ENCODE assay signal across 13 mouse cellular contexts in the genomic region with DNA sequence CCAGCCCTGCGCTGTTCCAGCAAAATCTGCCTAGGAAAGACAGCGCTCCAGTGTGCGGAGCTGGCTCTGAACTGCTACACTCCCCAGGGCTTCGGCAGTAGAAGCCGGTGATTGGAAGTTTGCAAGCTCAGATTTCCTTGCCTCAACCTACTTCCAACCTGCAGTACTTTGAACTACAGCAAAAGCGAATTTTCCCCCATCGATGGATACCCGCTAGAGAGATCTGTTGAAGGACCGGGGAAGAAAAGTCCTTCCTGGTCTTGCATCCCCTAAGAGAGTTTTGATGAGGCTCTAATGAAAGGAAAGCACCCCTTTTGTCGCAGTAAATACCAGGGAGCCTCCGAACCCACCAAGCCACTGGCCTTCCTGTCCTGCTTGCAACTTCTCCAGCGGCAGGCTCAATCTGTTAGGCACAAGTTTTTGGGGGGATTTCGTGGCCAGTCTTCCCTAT. TPM values are rescaled to one million over a fixed set of nuclear protein-coding genes. Genes with fewer than 3 reads are reported as not detected.
DNase-seq lines count a peak whose midpoint lies in the region; ATAC-seq and TF ChIP-seq lines count a peak whose summit lies in the region.
"Had no signal": no experiment of that assay in that cellular context is flagged by ENCODE, and none has a peak within 500 bp of the region (broad histone marks: within the 10 kb centered on the region; RNA-seq: fewer than 3 reads in every experiment).

No protein-coding gene starts in this region.

- H3K36me3 ChIP-seq in intestine, embryonic 14.5 days (ENCODE audit: control insufficient read depth, insufficient read depth, low read length), result no peaks in the 10 kb centered on the region
- H3K36me3 ChIP-seq in intestine, postnatal 0 days (ENCODE audit: control insufficient read depth, insufficient read depth), result no peaks in the 10 kb centered on the region
- no peaks in the 10 kb centered on the region for H3K36me3 ChIP-seq in hindbrain, postnatal 0 days (ENCODE audit: insufficient read depth, low read length)
- no peaks in the 10 kb centered on the region for H3K36me3 ChIP-seq in neural tube, embryonic 15.5 days
- H3K36me3 ChIP-seq: limb, embryonic 13.5 days; stomach, embryonic 15.5 days had no signal

- no peak overlapping the region for H3K4me2 ChIP-seq in intestine, embryonic 14.5 days (ENCODE audit: low read length)
- no peak overlapping the region for H3K4me2 ChIP-seq in intestine, postnatal 0 days (replicated peaks; ENCODE audit: low read depth)
- peak overlapping the region; percentile 55 for H3K4me2 ChIP-seq in hindbrain, postnatal 0 days (ENCODE audit: low read depth, low read length)
- peak overlapping the region; percentile 59 for H3K4me2 ChIP-seq in neural tube, embryonic 15.5 days
- H3K4me2 ChIP-seq: limb, embryonic 13.5 days; stomach, embryonic 15.5 days had no signal

- H3K27ac ChIP-seq in intestine, embryonic 14.5 days (ENCODE audit: low read depth), result no peak overlapping the region
- no peak overlapping the region for H3K27ac ChIP-seq in intestine, postnatal 0 days (ENCODE audit: low read depth, low read length)
- peak overlapping the region; percentile 3; the same call in 1 of the 2 replicates for H3K27ac ChIP-seq in embryonic fibroblast, embryonic 13.5 days (ENCODE audit: insufficient read depth, low read length)
- peak overlapping the region; percentile 87 for H3K27ac ChIP-seq in hindbrain, postnatal 0 days
- H3K27ac ChIP-seq in neural tube, embryonic 15.5 days (replicated peaks), result peak overlapping the region; percentile 75
- H3K27ac ChIP-seq: kidney, postnatal 0 days; limb, embryonic 13.5 days; macrophage; stomach, embryonic 15.5 days had no signal

- no peaks in the 10 kb centered on the region for H3K9me3 ChIP-seq in intestine, embryonic 14.5 days (ENCODE audit: control insufficient read depth, low read length)
- no peaks in the 10 kb centered on the region for H3K9me3 ChIP-seq in intestine, postnatal 0 days (ENCODE audit: control insufficient read depth)
- H3K9me3 ChIP-seq in hindbrain, postnatal 0 days (ENCODE audit: low read length), result no peaks in the 10 kb centered on the region
- no peaks in the 10 kb centered on the region for H3K9me3 ChIP-seq in neural tube, embryonic 15.5 days (replicated peaks)
- H3K9me3 ChIP-seq: limb, embryonic 13.5 days; stomach, embryonic 15.5 days had no signal

- ATAC-seq in intestine, embryonic 14.5 days (replicated peaks; ENCODE audit: low FRiP score, low TSS enrichment, low read depth), result no peak
- ATAC-seq in intestine, postnatal 0 days, result no peak
- ATAC-seq in hindbrain, postnatal 0 days, result no peak
- no peak for ATAC-seq in neural tube, embryonic 15.5 days (ENCODE audit: low FRiP score)

- H3K27me3 ChIP-seq in intestine, embryonic 14.5 days (replicated peaks; ENCODE audit: control insufficient read depth, insufficient read depth, low read length), result peaks cover 90% of the 10 kb centered on the region
- peaks cover 80% of the 10 kb centered on the region for H3K27me3 ChIP-seq in intestine, postnatal 0 days (replicated peaks; ENCODE audit: control insufficient read depth, insufficient read depth, low read length)
- no peaks in the 10 kb centered on the region for H3K27me3 ChIP-seq in hindbrain, postnatal 0 days (ENCODE audit: insufficient read depth, low read length)
- peaks cover 27% of the 10 kb centered on the region for H3K27me3 ChIP-seq in neural tube, embryonic 15.5 days (replicated peaks)

- no peak overlapping the region for H3K4me3 ChIP-seq in intestine, embryonic 14.5 days (ENCODE audit: low read depth, low read length)
- H3K4me3 ChIP-seq in intestine, postnatal 0 days (ENCODE audit: low read depth, low read length), result no peak overlapping the region
- no peak overlapping the region for H3K4me3 ChIP-seq in embryonic fibroblast, embryonic 13.5 days (ENCODE audit: insufficient read depth, low read length)
- H3K4me3 ChIP-seq in hindbrain, postnatal 0 days (ENCODE audit: low read length), result peak overlapping the region; percentile 30
- no peak overlapping the region for H3K4me3 ChIP-seq in neural tube, embryonic 15.5 days (replicated peaks)
- H3K4me3 ChIP-seq: limb, embryonic 13.5 days; stomach, embryonic 15.5 days had no signal

- 2% methylated on average over 13 of the region's 13 CpGs for WGBS in intestine, embryonic 14.5 days
- WGBS in intestine, postnatal 0 days, result 2% methylated on average over 13 of the region's 13 CpGs
- 11% methylated on average over 13 of the region's 13 CpGs for WGBS in hindbrain, postnatal 0 days
- WGBS in neural tube, embryonic 15.5 days, result 9% methylated on average over 13 of the region's 13 CpGs

- no peak for TF ChIP-seq CTCF in intestine, postnatal 0 days (IDR thresholded peaks at IDR 0.05; ENCODE audit: low read depth)
- TF ChIP-seq CTCF in embryonic fibroblast, embryonic 13.5 days (IDR thresholded peaks at IDR 0.05; ENCODE audit: borderline replicate concordance, insufficient read depth, low read length), result no peak
- no peak for TF ChIP-seq CTCF in hindbrain, postnatal 0 days (IDR thresholded peaks at IDR 0.05; ENCODE audit: low read depth)

- intact Hi-C loops in heart, postnatal 10 days (cut with DNase I), result no loop called here

- DNase-seq in intestine, embryonic 14.5 days (ENCODE audit: low spot score), result peak; percentile 57
- peak; percentile 55 for DNase-seq in hindbrain, postnatal 0 days (ENCODE audit: low spot score)
- no peak for DNase-seq in kidney, postnatal 10 days
- DNase-seq in heart, postnatal 10 days, result no peak
- DNase-seq in spleen, postnatal 4 days (ENCODE audit: low spot score in 2 of 2), result no peak
- DNase-seq: heart, adult 18-20 months had no signal

- no peak for TF ChIP-seq POLR2A in embryonic fibroblast, embryonic 13.5 days (IDR thresholded peaks at IDR 0.05; ENCODE audit: low read depth, low read length)

- no peaks in the 10 kb centered on the region for H3K4me1 ChIP-seq in intestine, embryonic 14.5 days (replicated peaks; ENCODE audit: control insufficient read depth, insufficient read depth, low read length)
- H3K4me1 ChIP-seq in intestine, postnatal 0 days (replicated peaks; ENCODE audit: control insufficient read depth, insufficient read depth, low read length), result no peaks in the 10 kb centered on the region; the same call in 1 of the 2 replicates
- no peaks in the 10 kb centered on the region for H3K4me1 ChIP-seq in embryonic fibroblast, embryonic 13.5 days (ENCODE audit: control insufficient read depth, insufficient read depth, low read length)
- H3K4me1 ChIP-seq in hindbrain, postnatal 0 days (ENCODE audit: insufficient read depth, low read length), result no peaks in the 10 kb centered on the region
- H3K4me1 ChIP-seq in neural tube, embryonic 15.5 days, result peaks cover 18% of the 10 kb centered on the region
- H3K4me1 ChIP-seq: stomach, embryonic 15.5 days had no signal

- H3K9ac ChIP-seq in intestine, embryonic 14.5 days (ENCODE audit: low read length), result no peak overlapping the region
- H3K9ac ChIP-seq in intestine, postnatal 0 days (ENCODE audit: low read depth, low read length), result no peak overlapping the region
- H3K9ac ChIP-seq in hindbrain, postnatal 0 days (replicated peaks; ENCODE audit: low read length), result peak overlapping the region; percentile 60
- H3K9ac ChIP-seq in neural tube, embryonic 15.5 days (replicated peaks), result no peak overlapping the region
- H3K9ac ChIP-seq: limb, embryonic 13.5 days; stomach, embryonic 15.5 days had no signal

RNA-seq across cellular contexts. Expression of a gene that starts 10.2 kb away (rescaled TPM):
- not detected in 2 replicates for polyA plus RNA-seq in intestine, embryonic 14.5 days (2014; fragmentation: Nextera tagmentation; extraction: Ambion mirVana)
- polyA plus RNA-seq in intestine, postnatal 0 days (2015; fragmentation: Nextera tagmentation; extraction: Ambion mirVana), result not detected in 2 replicates
- polyA plus RNA-seq in embryonic fibroblast, embryonic 13.5 days (2011; ENCODE audit: insufficient read length, low read depth, missing spikeins), result 1.6 and 2.6 TPM in 2 replicates
- 107 and 144 TPM in 2 replicates for total RNA-seq in hindbrain, postnatal 0 days (2014; rRNA removed)
- 51.0 and 58.2 TPM in 2 replicates for polyA plus RNA-seq in hindbrain, postnatal 0 days (2015; fragmentation: Nextera tagmentation; extraction: Ambion mirVana)
- polyA plus RNA-seq in neural tube, embryonic 15.5 days (2015; fragmentation: Nextera tagmentation; extraction: Ambion mirVana), result 28.3 and 44.9 TPM in 2 replicates
- total RNA-seq in heart, postnatal 10 days (2021), result not detected
- total RNA-seq: heart, adult 18-20 months had no signal
- polyA plus RNA-seq: kidney, postnatal 0 days; macrophage had no signal

RNA-seq across cellular contexts. Expression of a gene that starts 13.6 kb away (rescaled TPM):
- not detected in 2 replicates for polyA plus RNA-seq in intestine, embryonic 14.5 days (2014; fragmentation: Nextera tagmentation; extraction: Ambion mirVana)
- not detected in 2 replicates for polyA plus RNA-seq in intestine, postnatal 0 days (2015; fragmentation: Nextera tagmentation; extraction: Ambion mirVana)
- polyA plus RNA-seq in embryonic fibroblast, embryonic 13.5 days (2011; ENCODE audit: insufficient read length, low read depth, missing spikeins), result 4.0 and 8.9 TPM in 2 replicates
- total RNA-seq in hindbrain, postnatal 0 days (2014; rRNA removed), result 281 and 342 TPM in 2 replicates
- 19.7 and 21.5 TPM in 2 replicates for polyA plus RNA-seq in hindbrain, postnatal 0 days (2015; fragmentation: Nextera tagmentation; extraction: Ambion mirVana)
- 9.7 and 13.2 TPM in 2 replicates for polyA plus RNA-seq in neural tube, embryonic 15.5 days (2015; fragmentation: Nextera tagmentation; extraction: Ambion mirVana)
- under 1 TPM; 0.10 to 0.12 TPM for total RNA-seq in heart, postnatal 10 days (2021)
- total RNA-seq: heart, adult 18-20 months had no signal
- polyA plus RNA-seq: kidney, postnatal 0 days; macrophage had no signal

Comparison
In these comparisons a context has a peak if more than half of its experiments do, and no peak if none do; other contexts are left out.
1. DNase-seq: peak in intestine, embryonic 14.5 days (single experiment) and hindbrain, postnatal 0 days (single experiment); none in kidney, postnatal 10 days (single experiment), heart, postnatal 10 days (0 of 2) and spleen, postnatal 4 days (0 of 2).
2. H3K27ac ChIP-seq: peak in embryonic fibroblast, embryonic 13.5 days (single experiment), hindbrain, postnatal 0 days (single experiment) and neural tube, embryonic 15.5 days (single experiment); none in intestine, embryonic 14.5 days (single experiment) and intestine, postnatal 0 days (single experiment).
3. H3K4me2 ChIP-seq: peak in hindbrain, postnatal 0 days (single experiment) and neural tube, embryonic 15.5 days (single experiment); none in intestine, embryonic 14.5 days (single experiment) and intestine, postnatal 0 days (single experiment).